Mouse (Mus musculus) heart, adult 2 months (tissue): ENCODE results near the gene Ubald1. TPM values are rescaled to one million over a fixed set of nuclear protein-coding genes. Genes with fewer than 3 reads are reported as not detected.

Source experiments
- DNase-seq, 2 experiments: peaks; one replicate each; pipeline ENCODE4 v3.0.0; 2021
- H3K27ac ChIP-seq: fragments of 200-600 bp; 2 replicates; pipeline ENCODE4 v1.8.1; 2022
- H3K27me3 ChIP-seq: fragments of 200-500 bp; 2 replicates; pipeline ENCODE4 v1.6.1; 2012; ENCODE audit warnings: mild to moderate bottlenecking, low read length, inconsistent platforms, mixed read lengths; ENCODE audit not compliant: control insufficient read depth, insufficient read depth
- H3K36me3 ChIP-seq: fragments of 200-500 bp; 2 replicates; pipeline ENCODE4 v1.6.1; 2012; ENCODE audit warnings: low read length, inconsistent platforms; ENCODE audit not compliant: control insufficient read depth, insufficient read depth
- H3K4me1 ChIP-seq: fragments of 200-500 bp; 2 replicates; pipeline ENCODE4 v1.6.1; 2011; ENCODE audit warnings: low read length; ENCODE audit not compliant: control insufficient read depth, insufficient read depth
- H3K4me3 ChIP-seq: fragments of 200-600 bp; 2 replicates; pipeline ENCODE4 v1.8.1; 2022
- H3K79me2 ChIP-seq: fragments of 200-500 bp; replicated peaks from 2 replicates; pipeline ENCODE4 v1.6.1; 2012; ENCODE audit warnings: mild to moderate bottlenecking, inconsistent platforms, low read length, moderate library complexity, mixed read lengths; ENCODE audit not compliant: control insufficient read depth, insufficient read depth
- H3K9ac ChIP-seq: fragments of 200-500 bp; 2 replicates; pipeline ENCODE4 v1.6.1; 2012; ENCODE audit warnings: low read depth, mild to moderate bottlenecking, control low read depth, inconsistent platforms, low read length, mixed read lengths
- CTCF ChIP-seq: fragments of 200-600 bp; IDR thresholded peaks from 2 replicates; pipeline ENCODE4 v1.8.1; 2022; ENCODE audit warnings: antibody characterized with exemption, mild to moderate bottlenecking, moderate library complexity
- EP300 ChIP-seq: fragments of 200-500 bp; IDR thresholded peaks from 2 replicates; pipeline ENCODE4 v1.6.1; 2011; ENCODE audit warnings: low read depth, low read length, control low read depth; ENCODE audit not compliant: insufficient read depth
- POLR2A ChIP-seq: fragments of 200-500 bp; IDR thresholded peaks from 2 replicates; pipeline ENCODE4 v1.6.1; 2011; ENCODE audit warnings: mild to moderate bottlenecking, low read depth, low read length, control low read depth; ENCODE audit not compliant: insufficient read depth
- WGBS: fragments of 180-500 bp; shearing (Covaris S2); methylation state at CpG from one replicate; pipeline ENCODE4 v1.1.7; 2018; 5-methylcytosine and 5-hydroxymethylcytosine counted together
- intact Hi-C: fragments of 180-260 bp; cut with DNase I; formaldehyde crosslinking; loops from one replicate; pipeline ENCODE4 v1.15.1; 2025
- polyA plus RNA-seq: library from polyadenylated mRNA; depleted of rRNA; stranded (reverse); fragments of >200 nt; gene quantifications from 2 replicates; pipeline ENCODE4 v1.2.3, GENCODE M21; 2012
- total RNA-seq, 2 experiments: library from RNA; stranded (reverse); gene quantifications; 2 replicates each; pipeline ENCODE4 v1.2.3; 2021

Ubald1 gene
- total and polyA plus RNA-seq, 3 experiments: 17.2 to 24.5 (median 18.3) TPM

GRCm38 (mm10) chr16:4879101-4879707, 911 bp downstream of the Ubald1 start:
- Histone ChIP-seq H3K27ac (peak overlapping the region; percentile 100), H3K4me1 (peaks cover 14% of the 10 kb centered on the region), H3K4me3 (peak overlapping the region; percentile 87), H3K36me3 (no peaks in the 10 kb centered on the region), H3K27me3 (no peaks in the 10 kb centered on the region), H3K79me2 (0 out of 2 replicates have a peak, but pooled peaks cover 1% of the 10 kb centered on the region), H3K9ac (peak overlapping the region; percentile 97)
- WGBS: under 1% methylated on average over 52 of the region's 54 CpGs
- peak in 1 of 2 experiments; percentile 55 for DNase-seq
- TF ChIP-seq CTCF: no peak
- TF ChIP-seq POLR2A: no peak
- no peak for TF ChIP-seq EP300
- intact Hi-C loops: loop anchor here (2.0 to 5.0 kb wide), 3 partner anchors 34 to 172 kb away; partner anchors contain the start of gene Cdip1

GRCm38 (mm10) chr16:4878192-4878885, 1.8 kb downstream of the Ubald1 start:
- WGBS: 12% methylated on average over 5 of the region's 5 CpGs

GRCm38 (mm10) chr16:4877701-4878100, 2.4 kb downstream of the Ubald1 start:
- Histone ChIP-seq H3K4me1 (peaks cover 14% of the 10 kb centered on the region), H3K79me2 (0 out of 2 replicates have a peak, but pooled peaks cover 1% of the 10 kb centered on the region), H3K27ac (peak overlapping the region; percentile 100), H3K9ac (peak overlapping the region; percentile 97; the same call in 1 of the 2 replicates), H3K27me3 (no peaks in the 10 kb centered on the region), H3K36me3 (no peaks in the 10 kb centered on the region), H3K4me3 (peak overlapping the region; percentile 87)
- no peak for TF ChIP-seq EP300
- no peak for TF ChIP-seq CTCF
- no peak for TF ChIP-seq POLR2A
- intact Hi-C loops: loop anchor here (2.0 to 5.0 kb wide), 3 partner anchors 35 to 170 kb away; partner anchors contain the start of gene Cdip1
- WGBS: 59% methylated on average over 3 of the region's 3 CpGs
- DNase-seq: no peak

More at GRCm38 (mm10) chr16:4878192-4878885, 1.8 kb downstream of the Ubald1 start:
- Histone ChIP-seq H3K4me3 (peak overlapping the region; percentile 87), H3K36me3 (no peaks in the 10 kb centered on the region), H3K27ac (peak overlapping the region; percentile 100), H3K79me2 (0 out of 2 replicates have a peak, but pooled peaks cover 1% of the 10 kb centered on the region), H3K27me3 (no peaks in the 10 kb centered on the region), H3K9ac (peak overlapping the region; percentile 97), H3K4me1 (peaks cover 14% of the 10 kb centered on the region)
- intact Hi-C loops: loop anchor here (2.0 to 5.0 kb wide), 3 partner anchors 34 to 171 kb away; partner anchors contain the start of gene Cdip1
- TF ChIP-seq POLR2A (0 out of 2 replicates have a peak, but pooled peaks have one; percentile 20), CTCF (no peak), EP300 (no peak)
- DNase-seq: peak; percentile 53 to 56

- H3K27ac ChIP-seq: peak overlapping the region; percentile 24; the same call in 1 of the 2 replicates
Observed at GRCm38 (mm10) chr16:4877195-4877594, 2.9 kb downstream of the Ubald1 start.

GRCm38 (mm10) chr16:4876033-4876680, 4.0 kb downstream of the Ubald1 start:
- no peaks in the 10 kb centered on the region for H3K27me3 ChIP-seq
- H3K36me3 ChIP-seq: no peaks in the 10 kb centered on the region
- intact Hi-C loops: loop anchor here (5.0 kb wide), 2 partner anchors 84 to 169 kb away; partner anchors contain the start of gene Cdip1
- peaks cover 12% of the 10 kb centered on the region for H3K4me1 ChIP-seq
- 56% methylated on average over 8 of the region's 8 CpGs for WGBS
- H3K79me2 ChIP-seq: 0 out of 2 replicates have a peak, but pooled peaks cover 1% of the 10 kb centered on the region
- no peak overlapping the region for H3K27ac ChIP-seq
- H3K9ac ChIP-seq: no peak overlapping the region
- DNase-seq: peak; percentile 62 to 68
- no peak overlapping the region for H3K4me3 ChIP-seq
- TF ChIP-seq EP300 (no peak), POLR2A (no peak), CTCF (no peak)

More at GRCm38 (mm10) chr16:4877195-4877594, 2.9 kb downstream of the Ubald1 start:
- peaks cover 14% of the 10 kb centered on the region for H3K4me1 ChIP-seq
- H3K79me2 ChIP-seq: 0 out of 2 replicates have a peak, but pooled peaks cover 1% of the 10 kb centered on the region
- 47% methylated on average over 4 of the region's 4 CpGs for WGBS
- intact Hi-C loops: loop anchor here (5.0 kb wide), 2 partner anchors 85 to 170 kb away; partner anchors contain the start of gene Cdip1
- no peak overlapping the region for H3K9ac ChIP-seq
- DNase-seq: no peak
- no peaks in the 10 kb centered on the region for H3K27me3 ChIP-seq
- H3K4me3 ChIP-seq: no peak overlapping the region
- no peaks in the 10 kb centered on the region for H3K36me3 ChIP-seq
- TF ChIP-seq EP300: no peak
- no peak for TF ChIP-seq CTCF
- TF ChIP-seq POLR2A: no peak
